Mouse (Mus musculus) forebrain, embryonic 11.5 days (tissue): ENCODE measurements around the gene Ankrd39. TPM values are rescaled to one million over a fixed set of nuclear protein-coding genes. Genes with fewer than 3 reads are reported as not detected.

Experiments
- ATAC-seq: fragments of 200-750 bp; cut with Nextera tagmentation; replicated peaks from 2 replicates; pipeline ENCODE4 v1.8.0; 2017; ENCODE audit warnings: moderate TSS enrichment; ENCODE audit not compliant: low FRiP score
- DNase-seq: peaks from one replicate; pipeline ENCODE4 v3.0.0-alpha.2; 2017; ENCODE audit warnings: low spot score
- H3K27ac ChIP-seq: fragments of 300-500 bp; sonication (generic); 2 replicates; pipeline ENCODE4 v1.5.1; 2014; ENCODE audit warnings: low read depth, low read length
- H3K27me3 ChIP-seq: fragments of 300-500 bp; sonication (generic); 2 replicates; pipeline ENCODE4 v1.6.1; 2014; ENCODE audit warnings: mild to moderate bottlenecking, low read length, mixed read lengths; ENCODE audit not compliant: control insufficient read depth, insufficient read depth
- H3K36me3 ChIP-seq: fragments of 300-500 bp; sonication (generic); 2 replicates; pipeline ENCODE4 v1.6.1; 2014; ENCODE audit warnings: mild to moderate bottlenecking, low read length, moderate library complexity, mixed read lengths; ENCODE audit not compliant: control insufficient read depth, insufficient read depth
- H3K4me1 ChIP-seq: fragments of 300-500 bp; sonication (generic); replicated peaks from 2 replicates; pipeline ENCODE4 v1.6.1; 2014; ENCODE audit warnings: low read length, mixed read lengths; ENCODE audit not compliant: control insufficient read depth, insufficient read depth
- H3K4me2 ChIP-seq: fragments of 300-500 bp; sonication (generic); 2 replicates; pipeline ENCODE4 v1.6.1; 2014; ENCODE audit warnings: low read depth, mild to moderate bottlenecking, low read length, moderate library complexity, mixed read lengths; ENCODE audit not compliant: severe bottlenecking
- H3K4me3 ChIP-seq: fragments of 300-500 bp; sonication (generic); 2 replicates; pipeline ENCODE4 v1.5.1; 2014; ENCODE audit warnings: low read depth, low read length
- H3K9ac ChIP-seq: fragments of 300-500 bp; sonication (generic); 2 replicates; pipeline ENCODE4 v1.6.1; 2014; ENCODE audit warnings: low read length
- H3K9me3 ChIP-seq: fragments of 300-500 bp; sonication (generic); 2 replicates; pipeline ENCODE4 v1.6.1; 2016; ENCODE audit warnings: low read length, mixed read lengths; ENCODE audit not compliant: control insufficient read depth
- WGBS: fragments of 180-500 bp; shearing (Covaris S2); extraction: QIAGEN DNeasy Blood & Tissue Kit; methylation state at CpG from one replicate; pipeline ENCODE4 v1.1.7; 2014; 5-methylcytosine and 5-hydroxymethylcytosine counted together
- polyA plus RNA-seq: library from polyadenylated mRNA; unstranded; fragments of >200 nt; fragmentation: Nextera tagmentation; extraction: Ambion mirVana; gene quantifications from 2 replicates; pipeline ENCODE4 v1.2.1, GENCODE M21; 2014

Ankrd39 gene
- polyA plus RNA-seq, 1 experiment from 2014 or later, result 18.7 TPM

DNA sequence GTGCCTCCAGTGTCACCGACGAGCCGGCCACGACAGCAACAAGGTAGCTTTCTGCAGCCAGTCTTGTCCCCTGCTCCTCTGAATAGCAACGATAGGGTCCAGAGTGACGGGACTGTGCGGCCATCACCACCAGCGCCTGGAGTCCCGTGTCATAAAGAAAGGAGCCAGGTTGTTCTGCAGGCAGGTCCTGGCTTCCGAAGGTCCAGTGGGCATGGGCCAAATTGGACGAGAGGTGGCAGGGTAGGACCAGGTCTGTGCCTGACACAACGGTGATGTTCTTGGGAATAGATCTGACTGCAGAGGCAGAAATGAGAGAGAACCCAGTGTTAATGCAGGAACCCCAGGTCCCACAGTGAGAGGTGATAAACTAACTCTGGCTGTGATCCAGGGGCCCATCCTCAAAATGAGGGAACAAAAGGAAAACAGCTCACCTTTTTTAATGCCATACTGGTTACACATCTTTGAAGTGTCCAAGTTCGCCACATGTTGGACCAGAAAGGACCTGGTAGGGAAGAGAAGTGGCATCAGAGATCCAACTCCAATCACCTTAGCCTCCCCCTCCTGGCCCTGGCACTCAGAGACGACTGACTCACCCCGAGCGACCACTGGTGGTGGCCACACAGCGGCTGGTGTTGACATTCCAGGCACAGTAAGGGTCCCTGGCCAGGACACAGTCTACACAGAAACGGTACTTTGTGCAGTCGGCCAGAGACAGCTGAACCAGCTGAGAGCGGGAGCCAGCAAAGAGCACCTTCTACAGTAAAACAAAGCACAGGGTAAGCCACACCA, 3.0 kb upstream of the Ankrd39 start:
- DNase-seq (no peak), ATAC-seq (no peak)
- Histone ChIP-seq H3K9me3 (no peaks in the 10 kb centered on the region), H3K9ac (no peak overlapping the region), H3K27me3 (no peaks in the 10 kb centered on the region), H3K4me2 (no peak overlapping the region), H3K36me3 (peaks cover 39% of the 10 kb centered on the region), H3K4me1 (peaks cover 17% of the 10 kb centered on the region), H3K27ac (no peak overlapping the region), H3K4me3 (no peak overlapping the region)
- 83% methylated on average over 20 of the region's 20 CpGs for WGBS

DNA sequence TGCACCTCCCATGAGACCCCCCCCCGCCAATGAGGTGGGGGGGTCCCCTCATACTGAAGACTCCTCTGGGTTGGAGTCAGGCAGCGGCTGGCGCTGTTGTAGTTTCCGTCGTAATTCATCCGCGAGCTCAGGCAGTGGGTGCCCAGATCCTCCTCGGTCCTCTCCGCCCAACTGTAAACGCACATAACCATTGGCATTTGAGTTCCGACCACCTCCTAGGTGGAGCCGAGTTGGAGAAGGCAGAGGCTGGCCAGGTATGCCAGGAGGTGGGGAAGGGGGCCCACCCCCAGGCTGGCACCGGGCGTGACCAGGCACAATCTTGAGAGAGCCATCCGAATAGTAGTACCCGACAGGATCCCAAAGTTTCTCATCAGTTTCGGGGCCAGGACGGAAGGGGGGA, 2.2 kb upstream of the Ankrd39 start:
- no peaks in the 10 kb centered on the region for H3K9me3 ChIP-seq
- peaks cover 39% of the 10 kb centered on the region for H3K36me3 ChIP-seq
- H3K4me1 ChIP-seq, result peaks cover 13% of the 10 kb centered on the region
- WGBS, result 88% methylated on average over 18 of the region's 18 CpGs
- no peak for DNase-seq
- H3K4me2 ChIP-seq, result no peak overlapping the region
- no peaks in the 10 kb centered on the region for H3K27me3 ChIP-seq
- H3K27ac ChIP-seq, result no peak overlapping the region
- no peak overlapping the region for H3K4me3 ChIP-seq
- no peak for ATAC-seq
- H3K9ac ChIP-seq, result no peak overlapping the region

DNA sequence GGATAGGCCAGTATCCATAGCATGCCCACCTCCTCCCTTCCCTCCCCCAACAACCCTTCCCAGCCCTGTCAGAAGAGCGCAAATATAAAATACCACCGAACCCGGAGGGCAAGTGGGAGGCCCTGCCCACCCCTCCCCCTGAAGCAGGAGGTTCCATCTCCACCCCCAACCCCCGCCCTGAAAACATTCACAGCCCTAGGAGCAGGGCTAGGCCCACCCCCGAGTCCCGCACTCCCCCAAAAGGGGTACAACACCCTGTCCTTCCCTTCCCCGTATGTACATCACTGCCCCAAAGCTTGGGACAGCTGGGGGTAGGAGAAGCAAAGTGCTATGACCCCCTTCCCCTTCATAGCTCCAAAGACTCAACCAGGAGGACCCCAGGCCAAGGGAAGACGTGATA, 1.5 kb upstream of the Ankrd39 start:
- H3K4me2 ChIP-seq, result no peak overlapping the region
- H3K9ac ChIP-seq, result no peak overlapping the region
- 61% methylated on average over 8 of the region's 8 CpGs for WGBS
- H3K36me3 ChIP-seq, result peaks cover 36% of the 10 kb centered on the region
- no peak for ATAC-seq
- no peak for DNase-seq
- no peak overlapping the region for H3K4me3 ChIP-seq
- H3K27me3 ChIP-seq, result no peaks in the 10 kb centered on the region
- H3K9me3 ChIP-seq, result no peaks in the 10 kb centered on the region
- H3K27ac ChIP-seq, result no peak overlapping the region
- H3K4me1 ChIP-seq, result peaks cover 13% of the 10 kb centered on the region

DNA sequence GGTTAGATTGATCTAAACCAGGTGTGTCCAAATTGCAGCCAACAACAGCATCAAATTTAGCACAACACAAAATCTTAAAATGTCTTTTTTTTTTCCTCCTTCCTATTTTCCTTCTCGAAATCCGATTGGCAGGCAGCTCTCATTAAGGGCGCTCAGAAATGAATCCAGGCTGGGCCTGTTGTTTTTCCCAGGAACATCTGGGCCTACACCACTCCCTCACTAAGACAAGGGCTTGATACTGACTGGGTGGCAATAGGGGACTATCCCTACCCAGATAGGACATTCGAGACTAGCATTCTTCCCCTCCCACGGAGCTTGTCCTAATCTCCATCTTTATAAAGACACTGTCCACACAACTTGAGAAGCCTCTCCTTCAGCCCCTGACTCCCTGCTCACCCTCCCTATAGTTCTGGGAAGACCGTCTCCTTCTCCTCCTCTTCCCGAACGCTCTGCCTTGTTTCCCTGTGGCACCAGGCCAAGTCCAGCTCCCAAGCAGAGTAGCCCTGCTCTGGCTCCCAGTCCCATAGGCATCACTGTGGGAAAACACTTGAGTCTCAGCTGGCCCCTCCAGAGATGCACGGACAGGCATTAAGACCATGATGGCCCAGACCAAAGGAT, 845 bp upstream of the Ankrd39 start:
- WGBS, result 47% methylated on average over 9 of the region's 9 CpGs
- Histone ChIP-seq H3K9ac (peak overlapping the region; percentile 32; the same call in 1 of the 2 replicates), H3K4me3 (no peak overlapping the region), H3K4me2 (no peak overlapping the region), H3K27me3 (no peaks in the 10 kb centered on the region), H3K4me1 (peaks cover 13% of the 10 kb centered on the region), H3K36me3 (peaks cover 33% of the 10 kb centered on the region), H3K9me3 (no peaks in the 10 kb centered on the region), H3K27ac (peak overlapping the region; percentile 57; the same call in 1 of the 2 replicates)
- no peak for ATAC-seq
- DNase-seq, result no peak

DNA sequence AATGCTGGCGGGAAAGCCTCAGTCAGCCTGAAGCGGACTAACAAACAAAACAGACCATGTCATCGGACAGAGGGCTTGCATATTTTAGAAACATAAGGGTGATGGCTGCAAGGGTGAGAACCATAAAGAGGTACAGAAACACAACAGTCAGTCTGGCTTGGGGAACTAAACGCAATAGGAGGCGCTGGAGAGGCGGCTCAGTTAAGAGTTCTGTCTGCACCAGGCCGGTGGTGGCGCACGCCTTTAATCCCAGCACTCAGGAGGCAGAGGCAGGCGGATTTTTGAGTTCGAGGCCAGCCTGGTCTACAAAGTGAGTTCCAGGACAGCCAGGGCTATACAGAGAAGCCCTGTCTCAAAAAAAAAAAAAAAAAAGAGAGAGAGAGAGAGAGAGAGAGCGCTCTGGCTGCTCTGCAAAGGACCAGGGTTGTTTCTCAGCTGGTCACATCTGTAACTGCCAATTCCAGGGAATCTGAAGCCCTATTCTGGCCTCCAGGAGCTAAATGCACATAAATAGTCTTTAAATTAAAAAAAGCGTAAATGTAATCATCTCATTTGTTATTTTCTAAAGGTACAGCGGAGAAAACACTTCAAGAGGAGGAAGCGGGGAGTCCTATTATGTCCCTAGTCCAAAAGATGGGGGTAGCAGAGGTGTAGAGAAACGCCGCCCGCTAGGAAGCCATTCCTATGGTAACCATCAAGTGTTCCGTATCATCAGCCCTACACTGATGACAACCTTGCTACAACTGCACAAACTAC, 1.2 kb downstream of the Ankrd39 start:
- H3K4me3 ChIP-seq, result peak overlapping the region; percentile 59
- H3K4me1 ChIP-seq, result peaks cover 13% of the 10 kb centered on the region
- peak overlapping the region; percentile 73 for H3K4me2 ChIP-seq
- H3K9me3 ChIP-seq, result no peaks in the 10 kb centered on the region
- H3K27me3 ChIP-seq, result no peaks in the 10 kb centered on the region
- DNase-seq (no peak), ATAC-seq (no peak)
- H3K36me3 ChIP-seq, result peaks cover 17% of the 10 kb centered on the region
- H3K27ac ChIP-seq, result no peak overlapping the region
- H3K9ac ChIP-seq, result peak overlapping the region; percentile 75
- 69% methylated on average over 19 of the region's 19 CpGs for WGBS

DNA sequence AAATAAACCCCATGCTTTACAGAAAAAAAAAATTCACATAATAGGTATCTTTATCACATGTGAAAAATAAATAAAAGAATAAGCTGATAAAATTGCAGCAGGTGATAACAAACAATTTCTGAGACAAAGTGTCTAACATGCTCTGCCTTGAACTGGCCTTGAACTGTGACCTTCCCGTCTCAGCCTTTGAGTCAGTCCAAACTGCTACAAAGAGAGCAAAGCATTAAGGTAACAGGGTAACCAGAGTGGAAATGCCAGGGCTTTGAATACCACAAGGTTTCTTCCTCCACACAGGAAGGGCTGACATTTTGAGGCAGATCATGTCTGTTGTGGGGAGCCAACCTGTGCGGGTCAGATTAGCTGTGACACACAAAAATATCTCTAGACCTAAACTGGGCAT, 1.9 kb downstream of the Ankrd39 start:
- no peak for DNase-seq
- WGBS, result 80% methylated on average over 2 of the region's 2 CpGs
- H3K9ac ChIP-seq, result no peak overlapping the region
- no peaks in the 10 kb centered on the region for H3K27me3 ChIP-seq
- H3K9me3 ChIP-seq, result no peaks in the 10 kb centered on the region
- H3K4me2 ChIP-seq, result no peak overlapping the region
- H3K27ac ChIP-seq, result no peak overlapping the region
- peaks cover 12% of the 10 kb centered on the region for H3K36me3 ChIP-seq
- no peak for ATAC-seq
- peaks cover 13% of the 10 kb centered on the region for H3K4me1 ChIP-seq
- no peak overlapping the region for H3K4me3 ChIP-seq

DNA sequence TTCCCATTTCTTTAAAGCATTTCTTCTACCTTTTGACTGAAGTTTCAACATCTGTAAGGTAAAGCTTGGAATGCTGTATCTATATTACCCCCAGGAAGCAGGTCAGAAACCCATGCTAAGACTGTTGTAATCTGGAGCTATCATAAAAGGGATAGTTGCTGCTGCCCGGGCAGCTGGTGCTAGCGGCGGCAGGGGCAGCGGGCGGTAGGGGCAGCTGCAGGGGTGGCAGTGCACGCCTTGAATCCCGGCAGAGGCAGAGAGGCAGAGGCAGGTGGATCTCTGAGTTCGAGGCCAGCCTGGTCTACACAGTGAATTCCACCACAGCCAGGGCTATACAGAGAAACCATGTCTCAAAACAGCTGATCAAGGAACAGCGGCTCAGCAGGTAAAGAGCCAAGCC, 4.3 kb downstream of the Ankrd39 start:
- H3K9ac ChIP-seq, result no peak overlapping the region
- H3K4me2 ChIP-seq, result no peak overlapping the region
- H3K4me1 ChIP-seq, result peaks cover 11% of the 10 kb centered on the region
- H3K9me3 ChIP-seq, result no peaks in the 10 kb centered on the region
- DNase-seq, result no peak
- no peaks in the 10 kb centered on the region for H3K36me3 ChIP-seq
- no peak overlapping the region for H3K27ac ChIP-seq
- 93% methylated on average over 9 of the region's 9 CpGs for WGBS
- H3K27me3 ChIP-seq, result no peaks in the 10 kb centered on the region
- no peak for ATAC-seq
- H3K4me3 ChIP-seq, result no peak overlapping the region

DNA sequence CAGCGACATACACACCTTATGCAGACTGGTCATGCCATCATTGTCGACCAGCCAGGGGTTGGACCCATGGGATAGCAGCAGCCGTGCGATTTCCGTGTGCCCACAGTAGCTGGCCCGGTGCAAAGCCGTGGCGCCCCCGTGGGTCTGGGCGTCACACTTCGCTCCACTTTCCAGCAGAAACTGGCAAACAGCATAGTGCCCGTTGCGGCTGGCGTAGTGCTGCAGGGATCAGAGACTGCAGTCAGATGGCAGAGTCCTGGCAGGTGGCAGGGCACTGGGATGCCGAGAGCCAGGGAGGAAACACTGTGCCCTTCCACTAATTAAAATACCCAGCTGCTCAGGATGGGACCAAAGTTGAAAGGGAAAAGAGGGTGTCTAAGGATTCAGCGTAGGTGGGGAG, 5.4 kb downstream of the Ankrd39 start:
- H3K9ac ChIP-seq, result no peak overlapping the region
- H3K4me2 ChIP-seq, result no peak overlapping the region
- H3K36me3 ChIP-seq, result no peaks in the 10 kb centered on the region
- H3K27me3 ChIP-seq, result no peaks in the 10 kb centered on the region
- no peaks in the 10 kb centered on the region for H3K9me3 ChIP-seq
- DNase-seq (no peak), ATAC-seq (no peak)
- no peak overlapping the region for H3K4me3 ChIP-seq
- 95% methylated on average over 16 of the region's 16 CpGs for WGBS
- no peak overlapping the region for H3K27ac ChIP-seq
- peaks cover 7% of the 10 kb centered on the region; the same call in 1 of the 2 replicates for H3K4me1 ChIP-seq
